Mouse (Mus musculus) limb, embryonic 10.5 days (tissue): ENCODE results near the gene Mpeg1. TPM values are rescaled to one million over a fixed set of nuclear protein-coding genes. Genes with fewer than 3 reads are reported as not detected.

ENCODE experiments used
- DNase-seq: peaks from one replicate; pipeline ENCODE4 v3.0.0-alpha.2; 2017; ENCODE audit warnings: low spot score
- H3K27ac ChIP-seq: fragments of 300-500 bp; sonication (generic); 2 replicates; pipeline ENCODE4 v1.5.1; 2016; ENCODE audit warnings: mild to moderate bottlenecking
- H3K27me3 ChIP-seq: fragments of 300-500 bp; sonication (generic); 2 replicates; pipeline ENCODE4 v1.6.1; 2016; ENCODE audit warnings: low read depth, mild to moderate bottlenecking; ENCODE audit not compliant: poor library complexity, severe bottlenecking
- H3K36me3 ChIP-seq: fragments of 300-500 bp; sonication (generic); 2 replicates; pipeline ENCODE4 v1.6.1; 2016; ENCODE audit warnings: mild to moderate bottlenecking, moderate library complexity
- H3K4me1 ChIP-seq: fragments of 300-500 bp; sonication (generic); 2 replicates; pipeline ENCODE4 v1.6.1; 2016
- H3K4me3 ChIP-seq: fragments of 300-500 bp; sonication (generic); 2 replicates; pipeline ENCODE4 v1.5.1; 2016; ENCODE audit warnings: mild to moderate bottlenecking, moderate library complexity
- H3K9me3 ChIP-seq: fragments of 300-500 bp; sonication (generic); replicated peaks from 2 replicates; pipeline ENCODE4 v1.6.1; 2016; ENCODE audit warnings: mild to moderate bottlenecking
- WGBS: fragments of 180-500 bp; shearing (Covaris S2); methylation state at CpG from one replicate; pipeline ENCODE4 v1.1.7; 2016; 5-methylcytosine and 5-hydroxymethylcytosine counted together
- polyA plus RNA-seq: library from polyadenylated mRNA; unstranded; fragments of >200 nt; fragmentation: Nextera tagmentation; extraction: Ambion mirVana; gene quantifications from 2 replicates; pipeline ENCODE4 v1.2.1, GENCODE M21; 2016

Mpeg1 gene
- polyA plus RNA-seq, 1 experiment from 2014 or later: 0.08 TPM

- Histone ChIP-seq H3K9me3 (no peaks in the 10 kb centered on the region), H3K4me3 (no peak overlapping the region), H3K4me1 (no peaks in the 10 kb centered on the region), H3K27me3 (no peaks in the 10 kb centered on the region), H3K36me3 (no peaks in the 10 kb centered on the region), H3K27ac (no peak overlapping the region)
- 86% methylated on average over 5 of the region's 5 CpGs for WGBS
- no peak for DNase-seq
Observed at GRCm38 (mm10) chr19:12440103-12440725, 20.4 kb upstream of the Mpeg1 start.

- no peak overlapping the region for H3K4me3 ChIP-seq
- DNase-seq: no peak
- no peaks in the 10 kb centered on the region for H3K27me3 ChIP-seq
- no peaks in the 10 kb centered on the region for H3K9me3 ChIP-seq
- H3K36me3 ChIP-seq: no peaks in the 10 kb centered on the region
- H3K27ac ChIP-seq: no peak overlapping the region
- WGBS: 89% methylated on average over 4 of the region's 4 CpGs
- no peaks in the 10 kb centered on the region for H3K4me1 ChIP-seq
Observed at GRCm38 (mm10) chr19:12442560-12442959, 18.0 kb upstream of the Mpeg1 start.

DNA sequence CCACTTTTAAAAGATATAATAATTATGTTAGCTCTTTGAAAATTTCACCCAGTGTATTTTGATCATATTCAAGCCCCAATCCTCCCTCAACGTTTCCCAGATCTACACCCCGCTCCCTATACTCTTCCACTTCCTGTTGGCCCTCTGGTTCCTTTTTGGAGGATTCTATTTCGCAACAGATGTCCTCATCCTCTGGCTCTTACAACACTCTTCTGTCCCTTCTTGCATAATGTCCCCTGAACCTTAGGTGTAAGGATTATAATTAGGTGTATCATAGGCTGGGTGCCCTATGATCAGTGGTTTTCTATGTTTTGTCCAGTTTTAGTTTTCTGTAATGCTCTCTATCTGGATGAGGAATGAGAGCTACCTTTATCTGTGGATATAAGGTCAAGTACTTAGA lies 15.6 kb upstream of the Mpeg1 start:
- H3K4me1 ChIP-seq: no peaks in the 10 kb centered on the region
- no peak for DNase-seq
- WGBS: 90% methylated on average over 3 of the region's 3 CpGs
- no peak overlapping the region for H3K4me3 ChIP-seq
- H3K9me3 ChIP-seq: no peaks in the 10 kb centered on the region
- H3K27me3 ChIP-seq: no peaks in the 10 kb centered on the region
- no peaks in the 10 kb centered on the region for H3K36me3 ChIP-seq
- no peak overlapping the region for H3K27ac ChIP-seq

DNA sequence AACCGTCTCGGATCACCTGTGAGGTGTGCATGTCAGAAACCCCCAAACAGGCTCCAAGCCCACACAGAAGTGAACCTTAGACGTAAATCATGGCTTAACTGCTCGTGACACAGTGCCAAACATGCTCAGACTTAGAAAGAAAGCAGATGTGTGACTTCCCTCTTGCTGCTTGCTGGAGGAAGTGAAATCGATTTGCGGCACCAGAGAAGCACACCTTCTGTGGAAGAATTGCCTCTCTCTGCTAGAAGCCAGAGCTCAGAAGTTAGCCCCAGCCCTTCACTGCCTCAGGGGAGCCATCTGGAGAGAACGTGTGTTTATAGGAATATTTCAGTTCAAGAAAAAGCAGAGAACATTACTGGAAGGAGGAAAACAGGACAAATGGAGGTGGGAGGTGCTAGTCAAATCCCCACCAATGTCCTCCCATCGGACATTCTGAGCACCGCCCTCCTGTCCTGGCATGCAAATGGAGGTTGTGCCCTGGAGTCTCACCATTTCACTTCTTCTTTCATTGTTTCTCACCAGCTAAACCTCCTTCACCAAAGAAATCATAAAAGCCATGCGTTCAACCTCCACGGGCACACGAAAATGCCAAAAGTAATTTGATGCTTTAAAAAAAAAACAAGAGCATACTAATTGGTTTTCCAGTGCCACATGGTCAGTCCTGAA lies 3.0 kb upstream of the Mpeg1 start:
- H3K9me3 ChIP-seq: no peaks in the 10 kb centered on the region
- 63% methylated on average over 12 of the region's 12 CpGs for WGBS
- peak; percentile 40 for DNase-seq
- peak overlapping the region; percentile 50 for H3K27ac ChIP-seq
- H3K4me3 ChIP-seq: peak overlapping the region; percentile 33
- H3K36me3 ChIP-seq: no peaks in the 10 kb centered on the region
- H3K4me1 ChIP-seq: peaks cover 8% of the 10 kb centered on the region; the same call in 1 of the 2 replicates
- H3K27me3 ChIP-seq: no peaks in the 10 kb centered on the region

DNA sequence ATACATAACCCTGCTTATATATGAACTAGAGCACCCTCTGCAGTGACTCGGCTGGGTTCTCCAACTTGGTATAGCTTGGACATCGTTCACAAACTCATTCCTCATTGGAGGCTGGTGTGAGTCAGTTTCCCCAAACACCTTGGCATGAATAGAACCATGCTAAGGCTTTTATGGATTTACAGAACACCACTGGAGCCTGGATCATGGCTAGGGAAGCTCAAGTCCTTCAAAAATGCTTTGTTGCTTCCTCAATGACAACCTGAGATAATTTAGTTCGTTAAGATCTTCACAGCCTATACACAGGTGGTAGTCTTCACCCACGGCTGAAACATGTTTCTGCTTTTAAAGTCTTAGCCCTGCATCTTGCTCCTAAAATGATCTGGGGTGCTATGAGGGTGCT lies 1.1 kb upstream of the Mpeg1 start:
- no peak for DNase-seq
- Histone ChIP-seq H3K27me3 (no peaks in the 10 kb centered on the region), H3K9me3 (no peaks in the 10 kb centered on the region), H3K4me3 (no peak overlapping the region), H3K27ac (no peak overlapping the region), H3K36me3 (no peaks in the 10 kb centered on the region), H3K4me1 (peaks cover 8% of the 10 kb centered on the region; the same call in 1 of the 2 replicates)
- WGBS: 84% methylated on average over 4 of the region's 4 CpGs

GRCm38 (mm10) chr19:12462851-12463721 lies 2.5 kb downstream of the Mpeg1 start:
- no peaks in the 10 kb centered on the region for H3K4me1 ChIP-seq
- H3K27ac ChIP-seq: no peak overlapping the region
- peak; percentile 14 for DNase-seq
- H3K27me3 ChIP-seq: no peaks in the 10 kb centered on the region
- no peaks in the 10 kb centered on the region for H3K9me3 ChIP-seq
- WGBS: 85% methylated on average over 7 of the region's 7 CpGs
- H3K36me3 ChIP-seq: no peaks in the 10 kb centered on the region
- no peak overlapping the region for H3K4me3 ChIP-seq

DNA sequence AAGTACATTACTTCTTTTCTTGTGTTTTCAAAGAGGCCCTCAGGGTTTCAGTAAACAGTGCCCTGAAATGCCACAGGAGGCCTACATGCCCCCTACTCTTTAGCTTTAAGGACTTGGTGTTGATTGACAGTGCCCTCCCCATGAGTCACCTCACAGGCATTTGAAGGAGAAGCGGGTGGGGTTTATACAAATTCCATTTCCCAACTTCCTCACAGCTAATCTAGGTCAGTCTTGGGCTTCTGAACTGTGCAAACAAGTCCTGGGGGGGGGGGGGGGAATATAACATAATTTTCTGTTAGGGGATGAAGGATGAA lies 3.1 kb downstream of the Mpeg1 start:
- no peaks in the 10 kb centered on the region for H3K4me1 ChIP-seq
- no peak overlapping the region for H3K4me3 ChIP-seq
- no peaks in the 10 kb centered on the region for H3K27me3 ChIP-seq
- WGBS: 57% methylated on average over 1 of the region's 1 CpGs
- DNase-seq: no peak
- H3K36me3 ChIP-seq: no peaks in the 10 kb centered on the region
- H3K9me3 ChIP-seq: no peaks in the 10 kb centered on the region
- no peak overlapping the region for H3K27ac ChIP-seq

- no peak overlapping the region for H3K27ac ChIP-seq
- peak; percentile 5 for DNase-seq
- WGBS: 89% methylated on average over 5 of the region's 5 CpGs
- H3K4me3 ChIP-seq: no peak overlapping the region
- no peaks in the 10 kb centered on the region for H3K9me3 ChIP-seq
- H3K27me3 ChIP-seq: no peaks in the 10 kb centered on the region
- H3K4me1 ChIP-seq: no peaks in the 10 kb centered on the region
- no peaks in the 10 kb centered on the region for H3K36me3 ChIP-seq
Observed at GRCm38 (mm10) chr19:12464127-12464526, 3.5 kb downstream of the Mpeg1 start.

DNA sequence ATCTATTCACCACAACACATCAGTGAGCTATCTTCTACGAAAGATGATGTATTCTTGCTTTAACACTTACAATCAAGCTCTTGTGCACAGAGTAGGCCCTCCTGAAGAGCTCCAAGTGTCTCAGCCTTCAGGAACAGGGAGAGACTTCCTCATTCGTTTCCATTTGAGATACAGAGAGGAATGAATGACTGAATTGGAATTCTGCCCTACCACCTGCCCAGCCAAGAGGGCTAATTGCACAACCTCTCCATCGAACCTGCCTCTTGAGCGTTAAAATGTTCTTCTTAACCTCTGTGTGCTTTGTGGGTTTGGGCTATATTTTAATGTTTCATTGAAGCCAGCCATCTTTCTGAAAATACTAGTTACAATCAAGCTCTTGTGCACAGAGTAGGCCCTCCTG lies 4.1 kb downstream of the Mpeg1 start:
- Histone ChIP-seq H3K9me3 (no peaks in the 10 kb centered on the region), H3K4me3 (no peak overlapping the region), H3K27me3 (no peaks in the 10 kb centered on the region), H3K36me3 (no peaks in the 10 kb centered on the region), H3K4me1 (no peaks in the 10 kb centered on the region), H3K27ac (no peak overlapping the region)
- 82% methylated on average over 4 of the region's 4 CpGs for WGBS
- DNase-seq: peak; percentile 17

- H3K27me3 ChIP-seq: no peaks in the 10 kb centered on the region
- no peak overlapping the region for H3K4me3 ChIP-seq
- no peak overlapping the region for H3K27ac ChIP-seq
- no peaks in the 10 kb centered on the region for H3K4me1 ChIP-seq
- DNase-seq: peak; percentile 18
- no peaks in the 10 kb centered on the region for H3K9me3 ChIP-seq
- H3K36me3 ChIP-seq: no peaks in the 10 kb centered on the region
- WGBS: 94% methylated on average over 10 of the region's 10 CpGs
Observed at GRCm38 (mm10) chr19:12465530-12466144, 5.1 kb downstream of the Mpeg1 start.

- H3K4me1 ChIP-seq: no peaks in the 10 kb centered on the region
- 37% methylated on average over 7 of the region's 7 CpGs for WGBS
- no peak overlapping the region for H3K4me3 ChIP-seq
- H3K27ac ChIP-seq: no peak overlapping the region
- H3K9me3 ChIP-seq: no peaks in the 10 kb centered on the region
- DNase-seq: peak; percentile 62
- no peaks in the 10 kb centered on the region for H3K36me3 ChIP-seq
- H3K27me3 ChIP-seq: no peaks in the 10 kb centered on the region
Observed at GRCm38 (mm10) chr19:12466204-12466603, 5.6 kb downstream of the Mpeg1 start.

DNA sequence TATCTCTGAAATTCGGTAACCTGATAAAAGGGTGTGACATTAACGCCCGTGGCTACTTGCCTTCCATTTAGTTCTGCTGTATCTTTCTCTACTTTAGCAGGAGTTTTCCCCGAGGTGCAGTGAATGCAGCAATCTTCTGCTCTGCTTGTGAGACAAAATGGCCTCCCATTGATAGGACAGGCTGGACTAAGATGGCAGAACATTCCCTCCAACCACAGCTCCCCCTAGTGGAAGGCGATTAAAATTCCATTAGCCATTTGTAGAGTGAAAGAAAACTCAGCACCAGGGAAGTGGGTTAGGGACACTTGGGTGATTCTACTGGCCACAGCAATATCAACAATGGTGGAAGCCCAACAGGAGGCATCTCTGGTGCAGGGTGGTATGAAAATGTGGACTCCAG lies 6.9 kb downstream of the Mpeg1 start:
- H3K27ac ChIP-seq: no peak overlapping the region
- no peaks in the 10 kb centered on the region for H3K27me3 ChIP-seq
- H3K4me3 ChIP-seq: no peak overlapping the region
- H3K36me3 ChIP-seq: no peaks in the 10 kb centered on the region
- DNase-seq: no peak
- WGBS: 89% methylated on average over 5 of the region's 5 CpGs
- no peaks in the 10 kb centered on the region for H3K4me1 ChIP-seq
- no peaks in the 10 kb centered on the region for H3K9me3 ChIP-seq

- H3K36me3 ChIP-seq: no peaks in the 10 kb centered on the region
- no peak overlapping the region for H3K4me3 ChIP-seq
- H3K27ac ChIP-seq: no peak overlapping the region
- WGBS: 89% methylated on average over 3 of the region's 3 CpGs
- H3K27me3 ChIP-seq: no peaks in the 10 kb centered on the region
- no peaks in the 10 kb centered on the region for H3K4me1 ChIP-seq
- H3K9me3 ChIP-seq: no peaks in the 10 kb centered on the region
- DNase-seq: no peak
Observed at GRCm38 (mm10) chr19:12471866-12472265, 11.3 kb downstream of the Mpeg1 start.
